Mouse (Mus musculus): ENCODE measurements around the gene Hibadh. TPM values are rescaled to one million over a fixed set of nuclear protein-coding genes. Genes with fewer than 3 reads are reported as not detected.

Hibadh gene
- polyA plus RNA-seq, 1 experiment from 2014 or later = 111 TPM

DNA sequence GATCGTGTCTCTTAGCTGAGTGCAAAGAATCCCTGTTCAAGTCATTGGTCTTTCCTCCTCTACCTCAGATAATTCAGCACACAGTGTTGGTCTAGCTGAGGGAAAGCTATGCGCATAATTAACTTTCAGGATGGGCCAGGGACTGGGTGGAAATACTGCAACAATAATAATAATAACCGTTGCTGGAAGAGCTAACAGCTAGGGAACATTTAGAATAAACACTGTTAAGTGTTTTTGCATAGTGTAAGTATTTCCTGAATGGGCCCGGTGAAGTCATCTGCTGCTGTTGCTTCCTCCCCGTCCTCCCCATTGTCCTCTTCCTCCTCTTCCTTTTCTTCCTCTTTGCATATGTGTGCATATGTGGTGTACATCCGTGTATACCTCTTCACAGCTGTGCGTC is 132.2 kb downstream of the Hibadh start:
- WGBS = 77% methylated on average over 7 of the region's 7 CpGs
- no peaks in the 10 kb centered on the region for H3K36me3 ChIP-seq
- ATAC-seq (ENCODE audit: insufficient read depth, low FRiP score, low read depth) = no peak

DNA sequence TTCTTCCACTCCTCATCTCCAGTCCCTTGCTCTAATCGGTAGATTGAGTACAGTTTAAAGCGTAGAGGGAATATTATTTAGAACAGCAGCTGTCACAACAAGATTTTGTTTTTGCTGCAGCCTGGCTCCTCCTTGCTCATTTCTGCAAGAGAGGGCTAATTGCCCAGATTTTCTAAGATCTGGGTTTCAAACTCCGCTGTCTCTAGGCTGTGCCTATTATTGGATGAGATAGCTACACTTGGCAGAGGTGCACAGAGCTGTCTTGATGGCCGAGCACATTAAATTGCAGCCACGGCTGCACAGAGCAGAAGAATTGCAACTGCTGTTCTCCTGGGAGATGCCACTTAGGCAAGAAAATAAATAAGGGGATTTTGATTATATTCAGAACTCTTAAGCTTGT is 133.0 kb downstream of the Hibadh start:
- no peak overlapping the region for H3K4me2 ChIP-seq
- no peaks in the 10 kb centered on the region for H3K9me3 ChIP-seq
- no peak overlapping the region for H3K9ac ChIP-seq
- WGBS = 57% methylated on average over 5 of the region's 5 CpGs
- no peaks in the 10 kb centered on the region for H3K4me1 ChIP-seq
- no peaks in the 10 kb centered on the region for H3K36me3 ChIP-seq
- H3K4me3 ChIP-seq (replicated peaks) = no peak overlapping the region
- no peaks in the 10 kb centered on the region for H3K27me3 ChIP-seq (replicated peaks)
- H3K27ac ChIP-seq = no peak overlapping the region
- ATAC-seq (ENCODE audit: insufficient read depth, low FRiP score, low read depth) = no peak

More for the DNA sequence above, 132.2 kb downstream of the Hibadh start:
- H3K27me3 ChIP-seq (replicated peaks) = no peaks in the 10 kb centered on the region
- H3K9me3 ChIP-seq = no peaks in the 10 kb centered on the region
- H3K27ac ChIP-seq = no peak overlapping the region
- no peak overlapping the region for H3K4me3 ChIP-seq (replicated peaks)
- H3K4me1 ChIP-seq = no peaks in the 10 kb centered on the region
- H3K4me2 ChIP-seq = no peak overlapping the region
- no peak overlapping the region for H3K9ac ChIP-seq

DNA sequence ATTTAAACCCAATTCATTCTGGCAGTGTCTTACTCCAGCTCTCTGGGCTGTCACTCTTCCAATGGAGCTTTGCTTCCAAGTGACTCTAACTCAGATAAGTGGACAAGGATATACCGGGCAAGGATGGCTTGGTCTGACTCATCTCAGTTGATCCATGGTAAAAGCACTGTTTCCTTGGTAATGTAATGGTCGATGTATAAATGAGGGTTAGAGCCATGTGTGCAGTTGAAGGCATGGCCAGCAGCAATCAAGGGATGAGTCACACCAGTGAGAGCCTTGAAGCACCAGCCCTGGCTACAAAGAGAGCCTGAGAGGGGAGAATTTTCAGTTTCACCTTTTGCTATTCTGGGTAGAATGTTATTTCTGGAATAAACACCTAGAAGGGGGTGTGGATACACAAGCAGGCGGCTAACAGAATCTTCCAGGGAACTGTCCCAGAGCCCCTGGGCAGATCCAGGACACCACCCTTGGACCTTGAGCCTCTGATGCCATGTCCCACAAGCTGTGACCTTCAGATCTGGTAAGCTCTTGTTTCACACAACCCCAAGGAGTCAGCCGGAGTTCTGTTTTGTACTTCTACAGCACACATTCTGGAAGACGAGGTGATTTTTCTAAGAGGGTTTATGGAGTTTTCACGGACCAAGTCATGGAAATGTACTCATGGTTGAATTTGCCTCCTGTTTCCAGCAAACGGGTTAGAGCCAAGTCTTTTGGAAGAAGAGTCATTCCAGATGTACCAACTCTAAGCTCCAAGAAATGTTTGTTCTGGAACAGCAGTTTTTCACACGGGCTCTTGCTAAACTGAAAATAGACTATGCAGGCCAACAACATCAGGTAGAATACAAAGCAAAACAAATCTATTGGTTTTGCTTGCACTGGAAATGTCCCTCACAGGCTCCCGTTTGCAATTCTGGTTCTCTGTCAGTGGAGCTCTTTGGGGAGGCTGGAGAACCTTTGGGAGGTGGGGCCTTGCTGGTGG is 134.1 kb downstream of the Hibadh start:
- H3K4me2 ChIP-seq = no peak overlapping the region
- 83% methylated on average over 9 of the region's 9 CpGs for WGBS
- H3K9me3 ChIP-seq = no peaks in the 10 kb centered on the region
- H3K9ac ChIP-seq = no peak overlapping the region
- ATAC-seq (ENCODE audit: insufficient read depth, low FRiP score, low read depth) = no peak
- H3K4me3 ChIP-seq (replicated peaks) = no peak overlapping the region
- H3K27me3 ChIP-seq (replicated peaks) = no peaks in the 10 kb centered on the region
- no peaks in the 10 kb centered on the region for H3K36me3 ChIP-seq
- no peaks in the 10 kb centered on the region for H3K4me1 ChIP-seq
- no peak overlapping the region for H3K27ac ChIP-seq

DNA sequence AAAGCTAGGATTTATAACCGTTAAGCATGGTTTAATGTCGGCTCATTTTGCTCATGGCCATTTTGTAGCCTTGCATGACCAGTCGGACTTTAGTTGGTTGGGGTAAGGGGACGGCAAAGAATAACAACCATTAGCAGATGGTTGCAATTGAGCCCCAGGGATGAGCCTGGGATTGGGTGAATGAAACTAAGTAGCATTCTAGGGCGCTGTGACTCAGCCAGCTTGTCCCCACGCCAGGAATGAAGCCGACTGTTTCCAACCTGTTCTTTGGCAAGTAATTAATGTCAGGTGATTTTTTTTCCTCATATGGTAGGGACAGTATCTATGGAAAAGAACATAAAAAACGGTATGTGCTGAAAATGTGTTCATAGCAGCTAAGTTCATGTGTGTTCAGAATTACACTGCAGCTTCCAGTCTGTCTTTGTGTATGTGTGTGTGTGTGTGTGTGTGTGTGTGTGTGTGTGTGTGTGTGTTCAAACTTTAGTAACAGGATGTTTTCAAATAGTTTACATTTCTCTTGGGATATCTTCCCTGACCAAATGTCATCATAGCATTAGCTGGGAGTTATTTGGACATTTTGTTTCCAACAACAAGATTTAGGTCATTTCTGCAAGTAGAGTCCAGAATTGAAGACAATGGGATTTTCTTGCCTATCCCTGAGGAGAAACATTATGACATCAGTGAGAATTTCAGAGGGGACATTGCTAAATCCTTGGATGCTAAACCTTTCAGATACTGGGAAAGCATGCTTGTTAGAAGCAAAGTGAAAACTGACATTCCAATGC is 135.3 kb downstream of the Hibadh start:
- Histone ChIP-seq H3K27ac (no peak overlapping the region), H3K4me3 (replicated peaks) (no peak overlapping the region), H3K4me2 (no peak overlapping the region), H3K4me1 (no peaks in the 10 kb centered on the region), H3K36me3 (no peaks in the 10 kb centered on the region), H3K9me3 (no peaks in the 10 kb centered on the region), H3K27me3 (replicated peaks) (no peaks in the 10 kb centered on the region), H3K9ac (no peak overlapping the region)
- ATAC-seq (ENCODE audit: insufficient read depth, low FRiP score, low read depth) = no peak
- WGBS = 77% methylated on average over 8 of the region's 8 CpGs

DNA sequence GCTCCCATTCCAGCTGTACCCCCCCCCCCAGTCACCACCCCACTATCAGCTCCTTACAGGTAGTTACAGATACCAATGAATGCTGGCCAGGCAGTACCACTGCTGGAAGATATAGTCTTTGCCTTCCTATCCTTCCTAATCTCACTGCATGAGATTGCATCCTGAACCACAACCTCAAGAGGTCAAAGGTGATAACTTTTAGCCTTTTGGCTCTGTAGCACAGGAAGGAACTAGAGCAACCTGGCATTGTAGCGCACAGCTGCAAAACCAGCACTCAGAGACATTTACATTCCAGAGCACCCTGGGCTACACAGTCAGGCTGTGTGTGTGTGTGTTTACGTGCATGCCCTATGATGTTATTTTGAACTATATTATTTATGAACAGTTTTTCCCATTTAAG is 137.2 kb downstream of the Hibadh start:
- no peaks in the 10 kb centered on the region for H3K36me3 ChIP-seq
- no peaks in the 10 kb centered on the region for H3K27me3 ChIP-seq (replicated peaks)
- 84% methylated on average over 2 of the region's 2 CpGs for WGBS
- no peak overlapping the region for H3K4me2 ChIP-seq
- no peaks in the 10 kb centered on the region for H3K4me1 ChIP-seq
- no peak overlapping the region for H3K9ac ChIP-seq
- no peak overlapping the region for H3K27ac ChIP-seq
- no peaks in the 10 kb centered on the region for H3K9me3 ChIP-seq
- no peak for ATAC-seq (ENCODE audit: insufficient read depth, low FRiP score, low read depth)
- H3K4me3 ChIP-seq (replicated peaks) = no peak overlapping the region

DNA sequence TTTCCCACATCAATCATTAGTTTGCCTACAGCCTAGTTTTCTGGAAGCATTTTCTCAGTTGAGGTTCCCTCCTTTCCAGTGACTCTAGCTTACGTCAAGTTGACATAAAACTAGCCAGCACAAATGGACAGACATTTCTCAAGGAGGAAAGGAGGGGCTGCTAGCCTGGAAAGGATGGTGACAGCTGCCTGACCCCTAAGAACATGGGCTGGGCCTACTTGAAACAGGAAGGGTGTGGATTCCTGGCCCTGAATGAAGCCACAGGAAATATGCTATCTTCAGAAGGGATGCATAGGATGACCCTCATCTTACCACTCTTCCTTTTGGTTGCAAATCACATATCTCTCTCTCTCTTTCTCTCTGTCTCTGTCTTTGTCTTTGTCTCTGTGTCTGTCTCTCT is 138.7 kb downstream of the Hibadh start:
- Histone ChIP-seq H3K27me3 (replicated peaks) (no peaks in the 10 kb centered on the region), H3K9me3 (no peaks in the 10 kb centered on the region), H3K4me3 (replicated peaks) (no peak overlapping the region), H3K36me3 (no peaks in the 10 kb centered on the region), H3K9ac (no peak overlapping the region), H3K4me2 (no peak overlapping the region), H3K4me1 (no peaks in the 10 kb centered on the region), H3K27ac (no peak overlapping the region)
- ATAC-seq (ENCODE audit: insufficient read depth, low FRiP score, low read depth) = no peak
- WGBS = 80% methylated on average over 1 of the region's 1 CpGs

Other genes with a start within 250 kb of the Hibadh start
- 135 and 139 TPM in 2 replicates for gene Tax1bp1, start 73.3 kb upstream of the Hibadh start, polyA plus RNA-seq (2015; fragmentation: Nextera tagmentation; extraction: Ambion mirVana)

Data from stomach, embryonic 15.5 days (tissue).